Mouse (Mus musculus) kidney, embryonic 14.5 days (tissue): ENCODE results near the gene Pdcl2. TPM values are rescaled to one million over a fixed set of nuclear protein-coding genes. Genes with fewer than 3 reads are reported as not detected.
A peak's percentile ranks its signal among the peaks of the same experiment; 100 is the strongest.

Experiments used
- ATAC-seq: fragments of 200-750 bp; cut with Nextera tagmentation; 2 replicates; pipeline ENCODE4 v1.8.0; 2017; ENCODE audit warnings: moderate number of reproducible peaks, mild to moderate bottlenecking, moderate TSS enrichment, moderate library complexity; ENCODE audit not compliant: low FRiP score, low TSS enrichment
- H3K27ac ChIP-seq: fragments of 300-500 bp; sonication (generic); 2 replicates; pipeline ENCODE4 v1.5.1; 2014; ENCODE audit warnings: low read depth, mild to moderate bottlenecking, low read length, moderate library complexity, mixed read lengths
- H3K27me3 ChIP-seq: fragments of 300-500 bp; sonication (generic); 2 replicates; pipeline ENCODE4 v1.6.1; 2014; ENCODE audit warnings: mild to moderate bottlenecking, low read length; ENCODE audit not compliant: control insufficient read depth, insufficient read depth
- H3K36me3 ChIP-seq: fragments of 300-500 bp; sonication (generic); 2 replicates; pipeline ENCODE4 v1.6.1; 2014; ENCODE audit warnings: low read length, mixed read lengths; ENCODE audit not compliant: control insufficient read depth, insufficient read depth
- H3K4me1 ChIP-seq: fragments of 300-500 bp; sonication (generic); 2 replicates; pipeline ENCODE4 v1.6.1; 2014; ENCODE audit warnings: low read length, mixed read lengths; ENCODE audit not compliant: control insufficient read depth, insufficient read depth
- H3K4me2 ChIP-seq: fragments of 300-500 bp; sonication (generic); replicated peaks from 2 replicates; pipeline ENCODE4 v1.6.1; 2014; ENCODE audit warnings: low read depth, mild to moderate bottlenecking, low read length
- H3K4me3 ChIP-seq: fragments of 300-500 bp; sonication (generic); 2 replicates; pipeline ENCODE4 v1.5.1; 2014; ENCODE audit warnings: mild to moderate bottlenecking, low read length
- H3K9ac ChIP-seq: fragments of 300-500 bp; sonication (generic); 2 replicates; pipeline ENCODE4 v1.6.1; 2014; ENCODE audit warnings: low read depth, mild to moderate bottlenecking, low read length, moderate library complexity
- H3K9me3 ChIP-seq: fragments of 300-500 bp; sonication (generic); 2 replicates; pipeline ENCODE4 v1.6.1; 2016; ENCODE audit warnings: low read length; ENCODE audit not compliant: control insufficient read depth
- WGBS: fragments of 180-500 bp; shearing (Covaris S2); extraction: QIAGEN DNeasy Blood & Tissue Kit; methylation state at CpG from one replicate; pipeline ENCODE4 v1.1.7; 2014; 5-methylcytosine and 5-hydroxymethylcytosine counted together
- polyA plus RNA-seq: library from polyadenylated mRNA; unstranded; fragments of >200 nt; fragmentation: Nextera tagmentation; extraction: Ambion mirVana; gene quantifications from 2 replicates; pipeline ENCODE4 v1.2.1, GENCODE M21; 2014

Gene Pdcl2
- not detected in 2 replicates for polyA plus RNA-seq

GRCm38 (mm10) chr5:76330953-76331352 is at the start of gene Pdcl2:
Gene Pdcl2, minus strand, starts transcription at chr5:76331156.
- Histone ChIP-seq H3K4me1 (no peaks in the 10 kb centered on the region), H3K9ac (no peak within 1 kb of the TSS), H3K27ac (no peak within 1 kb of the TSS), H3K4me3 (no peak within 1 kb of the TSS), H3K9me3 (no peaks in the 10 kb centered on the region), H3K36me3 (no peaks in the 10 kb centered on the region), H3K4me2 (no peak within 1 kb of the TSS), H3K27me3 (no peaks in the 10 kb centered on the region)
- no peak for ATAC-seq
- WGBS: 90% methylated on average over 7 of the region's 7 CpGs

GRCm38 (mm10) chr5:76379216-76379615 is 48.3 kb upstream of the Pdcl2 start:
- WGBS: 35% methylated on average over 3 of the region's 3 CpGs
- ATAC-seq: no peak
- H3K9me3 ChIP-seq: no peaks in the 10 kb centered on the region

GRCm38 (mm10) chr5:76369215-76369840 is 38.4 kb upstream of the Pdcl2 start:
- Histone ChIP-seq H3K36me3 (no peaks in the 10 kb centered on the region), H3K4me3 (no peak overlapping the region), H3K9me3 (no peaks in the 10 kb centered on the region), H3K9ac (no peak overlapping the region), H3K27me3 (peaks cover under 1% of the 10 kb centered on the region; the same call in 1 of the 2 replicates), H3K27ac (no peak overlapping the region), H3K4me1 (no peaks in the 10 kb centered on the region), H3K4me2 (no peak overlapping the region)
- 80% methylated on average over 8 of the region's 8 CpGs for WGBS
- ATAC-seq: no peak

More at GRCm38 (mm10) chr5:76379216-76379615, 48.3 kb upstream of the Pdcl2 start:
- no peaks in the 10 kb centered on the region for H3K27me3 ChIP-seq
- no peaks in the 10 kb centered on the region for H3K36me3 ChIP-seq
- no peak overlapping the region for H3K4me3 ChIP-seq
- no peak overlapping the region for H3K9ac ChIP-seq
- H3K27ac ChIP-seq: no peak overlapping the region
- no peak overlapping the region for H3K4me2 ChIP-seq
- H3K4me1 ChIP-seq: no peaks in the 10 kb centered on the region

GRCm38 (mm10) chr5:76365406-76365805 is 34.5 kb upstream of the Pdcl2 start:
- Histone ChIP-seq H3K9me3 (no peaks in the 10 kb centered on the region), H3K27me3 (peaks cover 11% of the 10 kb centered on the region), H3K4me1 (0 out of 2 replicates have a peak, but pooled peaks cover 8% of the 10 kb centered on the region), H3K27ac (no peak overlapping the region), H3K4me3 (no peak overlapping the region), H3K9ac (no peak overlapping the region), H3K36me3 (no peaks in the 10 kb centered on the region), H3K4me2 (no peak overlapping the region)
- no peak for ATAC-seq
- 40% methylated on average over 5 of the region's 5 CpGs for WGBS

- no peak within 1 kb of the TSS for H3K27ac ChIP-seq
- H3K36me3 ChIP-seq: no peaks in the 10 kb centered on the region
- peak; percentile 52; the same call in 1 of the 2 replicates for ATAC-seq
- peak within 1 kb of the TSS; percentile 23; the same call in 1 of the 2 replicates for H3K9ac ChIP-seq
- H3K4me1 ChIP-seq: 0 out of 2 replicates have a peak, but pooled peaks cover 8% of the 10 kb centered on the region
- peak within 1 kb of the TSS; percentile 37 for H3K4me3 ChIP-seq
- H3K27me3 ChIP-seq: peaks cover 11% of the 10 kb centered on the region
- peak within 1 kb of the TSS; percentile 68 for H3K4me2 ChIP-seq
- no peaks in the 10 kb centered on the region for H3K9me3 ChIP-seq
- WGBS: 4% methylated on average over 35 of the region's 35 CpGs
Measured at GRCm38 (mm10) chr5:76363453-76364104, 32.6 kb upstream of the Pdcl2 start, which contains the start of gene Nmu. Gene Nmu, minus strand, starts transcription at chr5:76363788.

GRCm38 (mm10) chr5:76360786-76361185 is 29.8 kb upstream of the Pdcl2 start:
- no peak for ATAC-seq
- Histone ChIP-seq H3K36me3 (no peaks in the 10 kb centered on the region), H3K4me1 (0 out of 2 replicates have a peak, but pooled peaks cover 8% of the 10 kb centered on the region), H3K9me3 (no peaks in the 10 kb centered on the region), H3K4me3 (no peak overlapping the region), H3K4me2 (no peak overlapping the region), H3K27ac (no peak overlapping the region), H3K27me3 (peaks cover 11% of the 10 kb centered on the region), H3K9ac (no peak overlapping the region)
- 89% methylated on average over 4 of the region's 4 CpGs for WGBS

GRCm38 (mm10) chr5:76360057-76360456 is 29.1 kb upstream of the Pdcl2 start:
- no peak overlapping the region for H3K4me2 ChIP-seq
- H3K36me3 ChIP-seq: no peaks in the 10 kb centered on the region
- H3K4me1 ChIP-seq: 0 out of 2 replicates have a peak, but pooled peaks cover 8% of the 10 kb centered on the region
- ATAC-seq: no peak
- no peak overlapping the region for H3K4me3 ChIP-seq
- no peaks in the 10 kb centered on the region for H3K9me3 ChIP-seq
- WGBS: 69% methylated on average over 1 of the region's 1 CpGs
- no peak overlapping the region for H3K9ac ChIP-seq
- H3K27me3 ChIP-seq: peaks cover 11% of the 10 kb centered on the region
- no peak overlapping the region for H3K27ac ChIP-seq

GRCm38 (mm10) chr5:76351953-76352611 is 21.1 kb upstream of the Pdcl2 start:
- H3K4me2 ChIP-seq: no peak overlapping the region
- no peak overlapping the region for H3K9ac ChIP-seq

GRCm38 (mm10) chr5:76351537-76351936 is 20.6 kb upstream of the Pdcl2 start:
- Histone ChIP-seq H3K4me3 (no peak overlapping the region), H3K27ac (no peak overlapping the region), H3K4me2 (no peak overlapping the region), H3K9ac (no peak overlapping the region), H3K27me3 (no peaks in the 10 kb centered on the region), H3K36me3 (no peaks in the 10 kb centered on the region), H3K9me3 (no peaks in the 10 kb centered on the region), H3K4me1 (no peaks in the 10 kb centered on the region)
- ATAC-seq: no peak
- WGBS: 77% methylated on average over 5 of the region's 5 CpGs

More at GRCm38 (mm10) chr5:76351953-76352611, 21.1 kb upstream of the Pdcl2 start:
- Histone ChIP-seq H3K27me3 (no peaks in the 10 kb centered on the region), H3K4me3 (no peak overlapping the region), H3K36me3 (no peaks in the 10 kb centered on the region), H3K9me3 (no peaks in the 10 kb centered on the region), H3K27ac (no peak overlapping the region), H3K4me1 (no peaks in the 10 kb centered on the region)
- 35% methylated on average over 7 of the region's 7 CpGs for WGBS
- ATAC-seq: no peak
